Mouse (Mus musculus) stomach, postnatal 0 days (tissue): ENCODE data around the gene Rab11fip5. TPM values are rescaled to one million over a fixed set of nuclear protein-coding genes. Genes with fewer than 3 reads are reported as not detected.

ENCODE experiments used
- ATAC-seq: fragments of 200-750 bp; cut with Nextera tagmentation; 2 replicates; pipeline ENCODE4 v1.8.0; 2017; ENCODE audit not compliant: low FRiP score, low TSS enrichment
- DNase-seq: peaks from one replicate; pipeline ENCODE4 v3.0.0-alpha.2; 2016; ENCODE audit warnings: low spot score
- H3K27ac ChIP-seq: fragments of 300-500 bp; sonication (generic); replicated peaks from 2 replicates; pipeline ENCODE4 v1.5.1; 2014; ENCODE audit warnings: mild to moderate bottlenecking, control low read depth
- H3K27me3 ChIP-seq: fragments of 300-500 bp; sonication (generic); 2 replicates; pipeline ENCODE4 v1.6.1; 2014; ENCODE audit warnings: low read length; ENCODE audit not compliant: control insufficient read depth, insufficient read depth
- H3K36me3 ChIP-seq: fragments of 300-500 bp; sonication (generic); 2 replicates; pipeline ENCODE4 v1.6.1; 2014; ENCODE audit warnings: low read length, mixed read lengths; ENCODE audit not compliant: control insufficient read depth, insufficient read depth
- H3K4me1 ChIP-seq: fragments of 300-500 bp; sonication (generic); replicated peaks from 2 replicates; pipeline ENCODE4 v1.6.1; 2014; ENCODE audit warnings: antibody characterized with exemption; ENCODE audit not compliant: control insufficient read depth, insufficient read depth
- H3K4me2 ChIP-seq: fragments of 300-500 bp; sonication (generic); replicated peaks from 2 replicates; pipeline ENCODE4 v1.6.1; 2014; ENCODE audit warnings: low read depth, mild to moderate bottlenecking, control low read depth, moderate library complexity
- H3K4me3 ChIP-seq: fragments of 300-500 bp; sonication (generic); 2 replicates; pipeline ENCODE4 v1.5.1; 2014; ENCODE audit warnings: low read depth, low read length, control low read depth
- H3K9ac ChIP-seq: fragments of 300-500 bp; sonication (generic); 2 replicates; pipeline ENCODE4 v1.6.1; 2014; ENCODE audit warnings: mild to moderate bottlenecking, low read length, control low read depth, mixed read lengths
- H3K9me3 ChIP-seq: fragments of 300-500 bp; sonication (generic); 2 replicates; pipeline ENCODE4 v1.6.1; 2016; ENCODE audit warnings: low read length; ENCODE audit not compliant: control insufficient read depth
- CTCF ChIP-seq: IDR thresholded peaks from 2 replicates; pipeline ENCODE4 v1.5.1; 2016; ENCODE audit warnings: antibody characterized with exemption, low read depth, mild to moderate bottlenecking, moderate library complexity
- EP300 ChIP-seq: optimal IDR thresholded peaks from 2 replicates; pipeline ENCODE3; 2016; ENCODE audit warnings: antibody characterized with exemption
- WGBS: fragments of 180-500 bp; shearing (Covaris S2); extraction: QIAGEN DNeasy Blood & Tissue Kit; methylation state at CpG from one replicate; pipeline ENCODE4 v1.1.7; 2014; 5-methylcytosine and 5-hydroxymethylcytosine counted together
- polyA plus RNA-seq: library from polyadenylated mRNA; unstranded; fragments of >200 nt; fragmentation: Nextera tagmentation; extraction: Ambion mirVana; gene quantifications from 2 replicates; pipeline ENCODE4 v1.2.1, GENCODE M21; 2015

The Rab11fip5 gene
- polyA plus RNA-seq, 1 experiment from 2014 or later = 7.6 TPM

- Histone ChIP-seq H3K27me3 (no peaks in the 10 kb centered on the region), H3K4me1 (no peaks in the 10 kb centered on the region), H3K4me2 (0 out of 2 replicates have a peak overlapping the region, but pooled peaks have one; percentile 20), H3K9ac (no peak overlapping the region), H3K9me3 (no peaks in the 10 kb centered on the region), H3K4me3 (peak overlapping the region; percentile 12; the same call in 1 of the 2 replicates), H3K36me3 (no peaks in the 10 kb centered on the region), H3K27ac (no peak overlapping the region)
- TF ChIP-seq CTCF (no peak), EP300 (no peak)
- WGBS = 5% methylated on average over 31 of the region's 31 CpGs
- ATAC-seq (no peak), DNase-seq (no peak)
Observed at GRCm38 (mm10) chr6:85409003-85409402, 34.6 kb upstream of the Rab11fip5 start.

DNA sequence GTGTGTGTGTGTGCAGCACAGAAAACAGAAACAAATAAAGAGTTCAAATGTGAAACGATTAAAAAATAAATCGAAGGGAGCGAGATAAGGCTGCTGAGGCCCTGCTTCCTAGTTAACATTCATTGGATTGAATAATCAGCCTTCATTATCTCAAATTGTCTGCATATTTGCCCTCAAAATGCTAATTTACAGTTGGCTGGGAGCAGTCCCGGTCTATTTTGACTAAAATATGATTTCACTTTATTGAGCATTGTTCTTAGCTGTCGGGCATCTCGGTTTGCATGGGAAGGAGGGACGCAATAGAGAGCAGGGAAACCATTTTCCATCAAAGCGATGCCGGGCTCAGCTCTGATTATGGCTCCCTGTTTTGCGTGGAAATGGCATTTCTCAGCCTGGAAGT is 28.6 kb upstream of the Rab11fip5 start:
- Histone ChIP-seq H3K4me3 (no peak overlapping the region), H3K27me3 (no peaks in the 10 kb centered on the region), H3K4me1 (no peaks in the 10 kb centered on the region), H3K9me3 (no peaks in the 10 kb centered on the region), H3K9ac (no peak overlapping the region), H3K36me3 (no peaks in the 10 kb centered on the region), H3K27ac (no peak overlapping the region), H3K4me2 (no peak overlapping the region)
- DNase-seq (no peak), ATAC-seq (no peak)
- no peak for TF ChIP-seq EP300
- TF ChIP-seq CTCF = no peak
- 72% methylated on average over 10 of the region's 10 CpGs for WGBS

GRCm38 (mm10) chr6:85402613-85403012 is 28.2 kb upstream of the Rab11fip5 start:
- H3K27me3 ChIP-seq = no peaks in the 10 kb centered on the region
- WGBS = 35% methylated on average over 2 of the region's 2 CpGs
- H3K4me3 ChIP-seq = no peak overlapping the region
- H3K36me3 ChIP-seq = no peaks in the 10 kb centered on the region
- no peaks in the 10 kb centered on the region for H3K4me1 ChIP-seq
- no peaks in the 10 kb centered on the region for H3K9me3 ChIP-seq
- ATAC-seq = no peak
- H3K4me2 ChIP-seq = no peak overlapping the region
- H3K27ac ChIP-seq = no peak overlapping the region
- no peak for TF ChIP-seq EP300
- TF ChIP-seq CTCF = no peak
- no peak overlapping the region for H3K9ac ChIP-seq
- DNase-seq = no peak

- ATAC-seq = peak; percentile 47; the same call in 1 of the 2 replicates
- 32% methylated on average over 5 of the region's 5 CpGs for WGBS
- no peak for TF ChIP-seq CTCF
- no peak for TF ChIP-seq EP300
Observed at GRCm38 (mm10) chr6:85399715-85400114, 25.3 kb upstream of the Rab11fip5 start.

GRCm38 (mm10) chr6:85397165-85397564 is 22.7 kb upstream of the Rab11fip5 start:
- 73% methylated on average over 1 of the region's 1 CpGs for WGBS

More at GRCm38 (mm10) chr6:85399715-85400114, 25.3 kb upstream of the Rab11fip5 start:
- H3K4me1 ChIP-seq = no peaks in the 10 kb centered on the region
- no peak overlapping the region for H3K4me3 ChIP-seq
- DNase-seq = no peak
- H3K27me3 ChIP-seq = no peaks in the 10 kb centered on the region
- no peak overlapping the region for H3K9ac ChIP-seq
- no peak overlapping the region for H3K4me2 ChIP-seq
- no peaks in the 10 kb centered on the region for H3K36me3 ChIP-seq
- H3K27ac ChIP-seq = no peak overlapping the region
- H3K9me3 ChIP-seq = no peaks in the 10 kb centered on the region

GRCm38 (mm10) chr6:85395360-85395759 is 20.9 kb upstream of the Rab11fip5 start:
- Histone ChIP-seq H3K9me3 (no peaks in the 10 kb centered on the region), H3K9ac (no peak overlapping the region), H3K36me3 (no peaks in the 10 kb centered on the region), H3K27me3 (no peaks in the 10 kb centered on the region), H3K4me1 (no peaks in the 10 kb centered on the region), H3K4me3 (no peak overlapping the region), H3K4me2 (no peak overlapping the region), H3K27ac (no peak overlapping the region)
- WGBS = 81% methylated on average over 2 of the region's 2 CpGs
- no peak for ATAC-seq
- no peak for DNase-seq
- TF ChIP-seq EP300 (no peak), CTCF (no peak)

More at GRCm38 (mm10) chr6:85397165-85397564, 22.7 kb upstream of the Rab11fip5 start:
- TF ChIP-seq EP300 = no peak
- peak; percentile 72 for TF ChIP-seq CTCF
- ATAC-seq = no peak
- no peaks in the 10 kb centered on the region for H3K27me3 ChIP-seq
- no peaks in the 10 kb centered on the region for H3K4me1 ChIP-seq
- no peaks in the 10 kb centered on the region for H3K36me3 ChIP-seq
- no peaks in the 10 kb centered on the region for H3K9me3 ChIP-seq
- H3K4me3 ChIP-seq = no peak overlapping the region
- H3K27ac ChIP-seq = no peak overlapping the region
- peak; percentile 51 for DNase-seq
- H3K4me2 ChIP-seq = no peak overlapping the region
- no peak overlapping the region for H3K9ac ChIP-seq
